Mouse (Mus musculus) CH12.LX (cell line): ENCODE data around the gene Srbd1.

ENCODE experiments used
- CTCF ChIP-seq, 2 experiments: IDR thresholded peaks in 1 of 2; conservative IDR thresholded peaks in 1 of 2; 2 replicates each; pipeline ENCODE4 v1.5.1; 2011 to 2012; ENCODE audit warnings: low read depth in 2 of 2, low read length in 2 of 2, improper control_type of control experiment in 1 of 2, inconsistent platforms in 1 of 2, mild to moderate bottlenecking in 1 of 2, moderate library complexity in 1 of 2
- E2F4 ChIP-seq: IDR thresholded peaks from 2 replicates; pipeline ENCODE4 v1.6.1; 2011; ENCODE audit warnings: low read depth, low read length, improper control_type of control experiment; ENCODE audit not compliant: insufficient replicate concordance
- EP300 ChIP-seq: IDR thresholded peaks from 2 replicates; pipeline ENCODE4 v1.6.1; 2011; ENCODE audit warnings: low read length, improper control_type of control experiment
- HCFC1 ChIP-seq: IDR thresholded peaks from 2 replicates; pipeline ENCODE4 v1.6.1; 2012; ENCODE audit warnings: low read depth, mild to moderate bottlenecking, inconsistent platforms, low read length, improper control_type of control experiment
- MAFK ChIP-seq: IDR thresholded peaks from 2 replicates; pipeline ENCODE4 v1.6.1; 2011; ENCODE audit warnings: low read length, improper control_type of control experiment; ENCODE audit not compliant: insufficient replicate concordance
- MAX ChIP-seq: IDR thresholded peaks from 2 replicates; pipeline ENCODE4 v1.6.1; 2011; ENCODE audit warnings: low read length, improper control_type of control experiment
- MXI1 ChIP-seq: IDR thresholded peaks from 2 replicates; pipeline ENCODE4 v1.6.1; 2011; ENCODE audit warnings: mild to moderate bottlenecking, low read depth, low read length, improper control_type of control experiment
- MYC ChIP-seq: IDR thresholded peaks from 2 replicates; pipeline ENCODE4 v1.6.1; 2011; ENCODE audit warnings: low read depth, mild to moderate bottlenecking, improper control_type of control experiment, low read length
- NRF1 ChIP-seq: IDR thresholded peaks from 2 replicates; pipeline ENCODE4 v1.6.1; 2014; ENCODE audit warnings: low read depth, mild to moderate bottlenecking, inconsistent platforms, low read length, improper control_type of control experiment, moderate library complexity
- POLR2A ChIP-seq: IDR thresholded peaks from 2 replicates; pipeline ENCODE4 v1.6.1; 2011; ENCODE audit warnings: low read depth, mild to moderate bottlenecking, improper control_type of control experiment, low read length
- RAD21 ChIP-seq: IDR thresholded peaks from 2 replicates; pipeline ENCODE4 v1.6.1; 2011; ENCODE audit warnings: low read depth, mild to moderate bottlenecking, low read length, improper control_type of control experiment, moderate library complexity
- SIN3A ChIP-seq: IDR thresholded peaks from 2 replicates; pipeline ENCODE4 v1.6.1; 2012; ENCODE audit warnings: low read length, improper control_type of control experiment, inconsistent platforms
- SMC3 ChIP-seq: IDR thresholded peaks from 2 replicates; pipeline ENCODE4 v1.6.1; 2011; ENCODE audit warnings: low read depth, low read length, improper control_type of control experiment
- TCF12 ChIP-seq: IDR thresholded peaks from 2 replicates; pipeline ENCODE4 v1.6.1; 2014; ENCODE audit warnings: low read depth, mild to moderate bottlenecking, inconsistent platforms, low read length, improper control_type of control experiment

GRCm38 (mm10) chr17:86024589-86024988 is 120.4 kb downstream of the Srbd1 start:
- no peak for TF ChIP-seq RAD21
- TF ChIP-seq EP300, result no peak
- no peak for TF ChIP-seq CTCF (conservative IDR thresholded peaks at IDR 0.05 in 1 of 2, IDR thresholded peaks at IDR 0.05 in 1 of 2; ENCODE audit: low read depth in 2 of 2, low read length in 2 of 2)
- no peak for TF ChIP-seq NRF1
- TF ChIP-seq MAFK, result no peak
- no peak for TF ChIP-seq POLR2A
- no peak for TF ChIP-seq E2F4
- TF ChIP-seq MAX, result no peak
- TF ChIP-seq SMC3, result no peak
- TF ChIP-seq MYC, result no peak
- no peak for TF ChIP-seq TCF12
- no peak for TF ChIP-seq SIN3A
- TF ChIP-seq MXI1, result no peak
- no peak for TF ChIP-seq HCFC1
